8 mouse cellular contexts compared by ENCODE assay signal in genomic region chr7:72305971-72306370, GRCm38 (mm10). TPM values are rescaled to one million over a fixed set of nuclear protein-coding genes. Genes with fewer than 3 reads are reported as not detected.
A peak's percentile ranks its signal among the peaks of the same experiment; 100 is the strongest.
DNase-seq lines count a peak whose midpoint lies in the region; ATAC-seq lines count a peak whose summit lies in the region.

No protein-coding gene starts in this region.

- peak overlapping the region; percentile 53 for H3K4me3 ChIP-seq in heart, embryonic 15.5 days
- H3K4me3 ChIP-seq in midbrain, embryonic 12.5 days = peak overlapping the region; percentile 48

- H3K9ac ChIP-seq in heart, embryonic 15.5 days = peak overlapping the region; percentile 45
- H3K9ac ChIP-seq in midbrain, embryonic 12.5 days (replicated peaks) = no peak overlapping the region; the same call in 1 of the 2 replicates

- WGBS in heart, embryonic 15.5 days = 2% methylated on average over 14 of the region's 14 CpGs
- 1% methylated on average over 14 of the region's 14 CpGs for WGBS in midbrain, embryonic 12.5 days

- H3K4me2 ChIP-seq in heart, embryonic 15.5 days = peak overlapping the region; percentile 86
- peak overlapping the region; percentile 97 for H3K4me2 ChIP-seq in midbrain, embryonic 12.5 days (replicated peaks)

- no peak overlapping the region for H3K27ac ChIP-seq in heart, embryonic 15.5 days
- no peak overlapping the region for H3K27ac ChIP-seq in midbrain, embryonic 12.5 days (replicated peaks)

- peaks cover 14% of the 10 kb centered on the region for H3K4me1 ChIP-seq in heart, embryonic 15.5 days (replicated peaks)
- peaks cover 13% of the 10 kb centered on the region for H3K4me1 ChIP-seq in midbrain, embryonic 12.5 days

- H3K27me3 ChIP-seq in heart, embryonic 15.5 days = no peaks in the 10 kb centered on the region
- H3K27me3 ChIP-seq in midbrain, embryonic 12.5 days = peaks cover 18% of the 10 kb centered on the region

- no peaks in the 10 kb centered on the region for H3K9me3 ChIP-seq in heart, embryonic 15.5 days (replicated peaks)
- no peaks in the 10 kb centered on the region for H3K9me3 ChIP-seq in midbrain, embryonic 12.5 days

- DNase-seq in urinary bladder, adult 2 months (ENCODE audit: low spot score) = peak; percentile 24
- DNase-seq in urinary bladder, postnatal 36 days (ENCODE audit: low spot score in 2 of 2) = no peak
- DNase-seq in kidney, postnatal 36 days = peak; percentile 8 to 22
- DNase-seq in thymus, postnatal 14 days = no peak
- no peak for DNase-seq in urinary bladder, postnatal 4 days (ENCODE audit: low spot score in 2 of 2)
- no peak for DNase-seq in frontal cortex, postnatal 14 days (ENCODE audit: low spot score in 2 of 2)

- no peaks in the 10 kb centered on the region for H3K36me3 ChIP-seq in heart, embryonic 15.5 days
- H3K36me3 ChIP-seq in midbrain, embryonic 12.5 days = no peaks in the 10 kb centered on the region

- no peak for ATAC-seq in heart, embryonic 15.5 days (replicated peaks; ENCODE audit: insufficient number of reproducible peaks, insufficient read depth, low FRiP score, low read depth)
- ATAC-seq in midbrain, embryonic 12.5 days (ENCODE audit: low FRiP score, low read depth) = no peak

RNA-seq across cellular contexts. Expression of gene Mctp2, which starts 0.4 kb away (rescaled TPM):
- polyA plus RNA-seq in urinary bladder, adult 2 months (2012; rRNA removed) = 4.5 and 4.9 TPM in 2 replicates
- 0.25 and 0.77 TPM in 2 replicates for polyA plus RNA-seq in heart, embryonic 15.5 days (2015; fragmentation: Nextera tagmentation; extraction: Ambion mirVana)
- polyA plus RNA-seq in midbrain, embryonic 12.5 days (2016; fragmentation: Nextera tagmentation; extraction: Ambion mirVana) = 0.41 and 0.72 TPM in 2 replicates

Comparison
In these comparisons a context has a peak if more than half of its experiments do, and no peak if none do; other contexts are left out.
1. DNase-seq: peak in urinary bladder, adult 2 months (single experiment) and kidney, postnatal 36 days (2 of 2); none in urinary bladder, postnatal 36 days (0 of 2), thymus, postnatal 14 days (single experiment), urinary bladder, postnatal 4 days (0 of 2) and frontal cortex, postnatal 14 days (0 of 2).